Mouse (Mus musculus): ENCODE data around the gene Rasgef1c. TPM values are rescaled to one million over a fixed set of nuclear protein-coding genes. Genes with fewer than 3 reads are reported as not detected.

Rasgef1c gene
- polyA plus RNA-seq, 1 experiment from 2014 or later = 0.11 TPM

DNA sequence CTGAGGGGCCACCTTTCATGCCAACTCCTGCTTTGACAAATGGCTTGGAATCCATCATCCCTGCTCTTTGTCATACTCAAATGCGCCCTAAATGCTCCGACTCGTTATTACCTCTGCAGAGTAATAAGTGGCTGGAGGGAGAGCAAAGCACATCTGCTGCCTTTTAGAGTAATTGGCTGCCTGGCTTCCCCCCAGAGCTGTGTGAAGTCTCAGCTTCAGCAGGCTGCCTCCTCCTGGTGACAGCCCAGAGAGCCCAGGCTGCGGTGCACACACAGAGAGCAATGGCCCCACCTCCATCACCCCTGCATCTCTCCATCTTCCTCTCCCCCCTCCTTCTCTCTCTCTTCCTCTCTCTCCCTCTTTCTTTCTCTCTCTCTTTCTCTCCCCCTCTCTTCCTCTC, 25.5 kb downstream of the Rasgef1c start:
- no peak overlapping the region for H3K27ac ChIP-seq
- no peak; the same call in 1 of the 2 replicates for ATAC-seq (ENCODE audit: insufficient number of reproducible peaks, insufficient read depth, low FRiP score, low TSS enrichment, low read depth)
- WGBS = 7% methylated on average over 4 of the region's 4 CpGs
- no peaks in the 10 kb centered on the region for H3K36me3 ChIP-seq
- H3K9me3 ChIP-seq = no peaks in the 10 kb centered on the region
- peaks cover 4% of the 10 kb centered on the region; the same call in 1 of the 2 replicates for H3K27me3 ChIP-seq
- no peak overlapping the region for H3K9ac ChIP-seq (replicated peaks)
- peaks cover 26% of the 10 kb centered on the region for H3K4me1 ChIP-seq (replicated peaks)
- peak overlapping the region; percentile 32 for H3K4me2 ChIP-seq
- no peak overlapping the region for H3K4me3 ChIP-seq (replicated peaks)

DNA sequence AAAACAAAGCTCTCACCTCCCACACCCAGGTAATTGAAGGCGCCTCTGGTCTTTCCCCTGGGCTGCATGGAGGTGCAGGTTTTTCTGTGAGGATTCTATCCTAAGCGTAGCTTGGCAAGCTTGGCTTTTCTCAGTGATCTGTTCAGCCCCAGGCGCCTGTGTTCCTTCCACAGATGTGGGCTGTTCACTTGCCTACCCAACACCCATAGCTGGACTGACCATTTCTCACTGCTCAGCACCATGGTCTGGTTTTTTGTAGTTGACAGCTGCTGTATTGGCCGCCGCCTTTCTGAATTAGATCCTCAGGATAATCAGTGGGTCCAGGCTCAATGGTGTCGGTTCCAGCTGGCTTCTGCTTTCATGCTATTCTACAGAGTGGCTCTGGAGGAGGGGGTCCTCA, 26.0 kb downstream of the Rasgef1c start:
- H3K4me3 ChIP-seq (replicated peaks) = no peak overlapping the region
- H3K4me2 ChIP-seq = 0 out of 2 replicates have a peak overlapping the region, but pooled peaks have one; percentile 32
- H3K9me3 ChIP-seq = no peaks in the 10 kb centered on the region
- peaks cover 4% of the 10 kb centered on the region; the same call in 1 of the 2 replicates for H3K27me3 ChIP-seq
- no peak overlapping the region for H3K27ac ChIP-seq
- no peak overlapping the region for H3K9ac ChIP-seq (replicated peaks)
- 46% methylated on average over 6 of the region's 6 CpGs for WGBS
- H3K36me3 ChIP-seq = no peaks in the 10 kb centered on the region
- H3K4me1 ChIP-seq (replicated peaks) = peaks cover 26% of the 10 kb centered on the region
- ATAC-seq (ENCODE audit: insufficient number of reproducible peaks, insufficient read depth, low FRiP score, low TSS enrichment, low read depth) = no peak; the same call in 1 of the 2 replicates

DNA sequence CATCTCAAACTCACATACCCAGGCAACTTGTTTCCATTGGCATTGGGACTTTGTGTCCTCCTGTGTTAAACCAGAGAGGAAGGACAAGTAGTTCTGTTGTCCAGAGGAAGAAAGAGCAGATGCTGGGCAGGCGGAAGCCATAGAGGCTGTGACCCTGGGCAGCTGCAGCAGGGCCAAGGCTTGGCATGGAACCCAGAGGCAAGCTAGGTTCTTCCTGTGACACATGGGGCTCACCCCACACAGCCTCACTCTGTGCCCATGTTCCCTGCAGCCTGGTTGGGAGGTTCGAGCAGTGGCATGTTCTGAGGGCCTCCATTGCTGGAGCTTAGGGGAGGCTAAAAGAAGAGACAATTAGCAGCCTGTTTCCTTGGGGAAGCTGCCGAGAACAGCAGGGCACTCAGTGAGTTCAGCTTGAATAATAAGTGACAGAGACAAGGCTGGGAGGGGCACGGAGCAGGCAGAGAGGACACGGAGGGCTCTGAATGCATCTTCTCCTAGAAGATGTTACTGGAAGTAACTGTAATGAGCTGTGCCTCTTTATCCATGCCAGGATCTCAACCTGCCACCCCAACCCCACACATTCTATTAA, 29.5 kb downstream of the Rasgef1c start:
- ATAC-seq (ENCODE audit: insufficient number of reproducible peaks, insufficient read depth, low FRiP score, low TSS enrichment, low read depth) = no peak
- Histone ChIP-seq H3K27ac (no peak overlapping the region), H3K9me3 (no peaks in the 10 kb centered on the region), H3K4me1 (replicated peaks) (peaks cover 26% of the 10 kb centered on the region), H3K27me3 (no peaks in the 10 kb centered on the region), H3K4me3 (replicated peaks) (no peak overlapping the region), H3K4me2 (no peak overlapping the region), H3K36me3 (no peaks in the 10 kb centered on the region), H3K9ac (replicated peaks) (no peak overlapping the region)
- WGBS = 39% methylated on average over 5 of the region's 5 CpGs

DNA sequence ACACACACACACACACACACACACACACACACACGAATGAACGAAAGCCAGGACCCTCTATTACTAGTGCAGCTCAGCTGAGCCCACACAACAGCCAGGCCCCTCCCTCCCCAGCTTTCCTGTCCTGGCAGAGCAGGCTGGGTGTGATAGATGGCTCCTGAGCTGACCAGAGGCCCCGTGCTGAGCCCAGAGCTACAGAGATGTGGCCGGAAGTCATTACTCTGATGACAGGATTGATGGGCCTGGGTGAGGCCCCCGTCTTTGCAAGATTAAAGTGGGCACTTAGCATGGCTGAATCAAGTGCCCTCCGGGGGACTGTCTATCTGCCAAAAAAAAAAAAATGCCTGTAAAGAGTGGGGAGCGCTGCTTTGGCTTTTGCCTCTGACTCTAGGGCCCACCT, 30.2 kb downstream of the Rasgef1c start:
- H3K27ac ChIP-seq = no peak overlapping the region
- H3K9ac ChIP-seq (replicated peaks) = no peak overlapping the region
- peaks cover 19% of the 10 kb centered on the region for H3K4me1 ChIP-seq (replicated peaks)
- no peak overlapping the region for H3K4me2 ChIP-seq
- no peak for ATAC-seq (ENCODE audit: insufficient number of reproducible peaks, insufficient read depth, low FRiP score, low TSS enrichment, low read depth)
- no peaks in the 10 kb centered on the region for H3K36me3 ChIP-seq
- no peaks in the 10 kb centered on the region for H3K9me3 ChIP-seq
- 5% methylated on average over 7 of the region's 7 CpGs for WGBS
- H3K4me3 ChIP-seq (replicated peaks) = no peak overlapping the region
- no peaks in the 10 kb centered on the region for H3K27me3 ChIP-seq

DNA sequence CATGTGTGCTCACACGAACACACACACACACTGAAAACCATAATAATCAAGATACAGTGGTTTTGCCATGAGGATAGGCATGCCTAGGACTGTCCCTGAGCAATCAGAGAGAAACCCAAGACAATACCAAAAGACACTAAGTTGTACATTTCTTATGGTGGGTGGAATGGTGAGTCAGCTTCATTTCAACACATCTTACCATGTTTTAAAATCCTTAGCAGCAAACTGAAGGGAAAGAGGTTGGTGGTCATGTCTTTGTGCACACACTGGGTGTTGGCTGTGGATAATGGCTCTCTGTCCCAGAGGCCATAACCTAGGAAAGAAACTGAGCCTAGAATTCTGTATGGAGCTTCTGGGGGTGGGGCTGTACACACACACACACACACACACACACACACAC, 32.2 kb downstream of the Rasgef1c start:
- ATAC-seq (ENCODE audit: insufficient number of reproducible peaks, insufficient read depth, low FRiP score, low TSS enrichment, low read depth) = no peak
- 71% methylated on average over 1 of the region's 1 CpGs for WGBS
- H3K36me3 ChIP-seq = no peaks in the 10 kb centered on the region
- no peak overlapping the region for H3K9ac ChIP-seq (replicated peaks)
- H3K27ac ChIP-seq = no peak overlapping the region
- no peaks in the 10 kb centered on the region for H3K9me3 ChIP-seq
- no peaks in the 10 kb centered on the region for H3K27me3 ChIP-seq
- H3K4me1 ChIP-seq (replicated peaks) = peaks cover 10% of the 10 kb centered on the region
- no peak overlapping the region for H3K4me3 ChIP-seq (replicated peaks)
- H3K4me2 ChIP-seq = no peak overlapping the region

DNA sequence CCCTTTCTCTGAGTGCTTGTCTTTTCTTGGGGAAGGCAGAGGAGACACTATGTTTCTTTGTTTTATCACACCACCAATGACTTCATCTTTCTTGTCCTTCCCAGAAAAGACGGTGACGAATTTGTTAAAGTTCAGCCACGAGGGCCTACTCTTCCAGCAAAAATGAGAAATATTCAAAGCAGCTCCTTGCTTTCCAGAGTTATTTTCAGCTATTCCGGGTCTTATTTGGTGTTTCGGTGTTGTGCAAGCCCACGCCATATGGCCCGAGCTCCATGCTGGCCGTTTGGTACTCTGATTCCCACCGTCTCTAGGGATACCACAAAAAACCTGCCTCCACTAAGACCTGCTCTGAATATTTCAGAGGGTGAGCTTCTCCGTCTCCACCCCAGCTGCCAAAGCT, 32.7 kb downstream of the Rasgef1c start:
- peaks cover 12% of the 10 kb centered on the region for H3K4me1 ChIP-seq (replicated peaks)
- H3K4me3 ChIP-seq (replicated peaks) = no peak overlapping the region
- no peaks in the 10 kb centered on the region for H3K36me3 ChIP-seq
- no peak overlapping the region for H3K4me2 ChIP-seq
- H3K9ac ChIP-seq (replicated peaks) = no peak overlapping the region
- H3K27ac ChIP-seq = no peak overlapping the region
- no peaks in the 10 kb centered on the region for H3K9me3 ChIP-seq
- no peak for ATAC-seq (ENCODE audit: insufficient number of reproducible peaks, insufficient read depth, low FRiP score, low TSS enrichment, low read depth)
- WGBS = 71% methylated on average over 10 of the region's 10 CpGs
- no peaks in the 10 kb centered on the region for H3K27me3 ChIP-seq

DNA sequence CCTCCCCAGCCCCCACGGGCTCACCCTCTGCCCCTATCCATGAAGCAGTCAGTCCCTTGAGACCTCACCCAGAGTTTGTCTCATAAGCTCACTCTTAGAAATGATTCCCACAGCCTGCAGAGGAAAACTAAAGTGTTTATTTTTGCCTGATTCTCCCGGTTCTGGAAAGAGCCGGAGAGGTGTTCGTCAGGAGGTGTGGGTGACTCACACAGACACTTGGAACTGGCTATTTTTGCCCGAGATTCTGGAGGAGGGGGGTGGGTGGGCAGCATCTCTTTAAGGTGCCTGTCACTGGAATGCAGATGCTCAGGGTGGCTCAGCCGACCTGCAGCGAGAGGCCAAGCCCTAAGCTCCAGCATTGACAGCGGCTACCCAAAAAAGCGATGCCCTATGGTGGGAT, 34.8 kb downstream of the Rasgef1c start:
- Histone ChIP-seq H3K27ac (no peak overlapping the region), H3K4me2 (no peak overlapping the region), H3K27me3 (no peaks in the 10 kb centered on the region), H3K9me3 (no peaks in the 10 kb centered on the region), H3K4me1 (replicated peaks) (peaks cover 9% of the 10 kb centered on the region), H3K9ac (replicated peaks) (no peak overlapping the region), H3K36me3 (no peaks in the 10 kb centered on the region), H3K4me3 (replicated peaks) (no peak overlapping the region)
- WGBS = 72% methylated on average over 9 of the region's 9 CpGs
- no peak for ATAC-seq (ENCODE audit: insufficient number of reproducible peaks, insufficient read depth, low FRiP score, low TSS enrichment, low read depth)

DNA sequence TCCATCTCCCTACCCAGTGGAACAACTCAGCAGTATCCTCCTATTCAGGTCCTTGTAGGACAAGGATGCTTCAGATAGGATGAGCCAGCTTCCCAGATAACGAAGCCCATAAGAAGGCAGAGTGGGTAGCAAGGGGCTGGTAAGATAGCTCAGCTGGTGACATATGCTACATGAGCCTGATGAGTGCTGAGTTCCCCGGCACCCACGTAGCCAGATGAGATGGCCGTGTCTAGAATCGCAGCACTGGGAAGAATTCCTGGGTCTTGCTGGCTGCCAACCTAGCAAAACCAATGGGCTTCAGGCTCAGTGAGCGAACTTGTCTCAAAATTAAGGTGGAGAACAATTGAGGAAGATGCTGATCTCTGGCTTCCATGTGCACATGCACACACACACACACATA, 36.1 kb downstream of the Rasgef1c start:
- H3K36me3 ChIP-seq = no peaks in the 10 kb centered on the region
- no peaks in the 10 kb centered on the region for H3K27me3 ChIP-seq
- no peak overlapping the region for H3K27ac ChIP-seq
- no peaks in the 10 kb centered on the region for H3K9me3 ChIP-seq
- H3K4me1 ChIP-seq (replicated peaks) = peaks cover 4% of the 10 kb centered on the region; the same call in 1 of the 2 replicates
- no peak overlapping the region for H3K9ac ChIP-seq (replicated peaks)
- 88% methylated on average over 6 of the region's 6 CpGs for WGBS
- no peak overlapping the region for H3K4me3 ChIP-seq (replicated peaks)
- no peak for ATAC-seq (ENCODE audit: insufficient number of reproducible peaks, insufficient read depth, low FRiP score, low TSS enrichment, low read depth)
- no peak overlapping the region for H3K4me2 ChIP-seq

DNA sequence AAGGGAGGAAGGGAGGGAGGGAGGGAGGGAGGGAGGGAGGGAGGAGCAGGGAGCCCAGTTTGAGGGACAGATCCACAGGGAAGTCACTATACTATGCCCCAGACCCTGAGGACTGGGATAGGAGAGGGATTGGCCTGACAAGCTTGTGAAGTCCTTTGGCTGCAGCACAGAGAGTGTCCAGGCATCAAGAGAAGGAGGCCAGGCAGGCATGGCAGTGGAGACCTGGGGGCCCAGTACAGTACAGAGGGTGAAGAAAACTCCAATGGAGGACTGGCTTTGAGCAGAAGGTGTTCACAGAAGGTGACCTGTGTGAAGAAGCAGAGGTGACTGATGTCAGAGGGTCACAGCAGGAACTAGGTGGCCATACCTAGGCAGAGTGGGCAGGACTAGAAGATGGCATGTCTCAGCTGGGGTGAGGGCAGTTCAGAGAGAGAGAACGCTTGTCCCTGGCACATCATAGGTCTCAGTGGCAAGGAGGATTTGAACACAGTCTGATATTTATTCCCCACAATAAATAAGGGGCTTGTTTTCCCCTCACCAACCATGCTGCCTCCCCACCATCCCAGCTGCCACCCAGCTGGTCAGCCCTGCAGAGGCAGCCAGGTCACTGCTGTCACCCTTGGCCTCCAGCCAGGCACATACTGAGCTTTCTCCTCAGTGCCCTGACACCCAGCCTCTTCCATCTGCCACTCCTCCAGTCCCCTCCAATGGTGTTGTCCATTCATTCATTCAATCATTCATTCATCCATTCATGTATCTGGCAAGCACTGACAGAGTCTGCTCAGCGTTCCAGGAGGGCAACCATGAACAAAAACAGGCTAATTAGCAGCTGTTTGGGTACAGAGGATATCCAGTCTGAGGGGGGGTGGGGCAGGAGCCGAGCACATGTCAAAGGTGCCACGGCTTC, 36.9 kb downstream of the Rasgef1c start:
- Histone ChIP-seq H3K4me2 (no peak overlapping the region), H3K9me3 (no peaks in the 10 kb centered on the region), H3K4me1 (replicated peaks) (peaks cover 4% of the 10 kb centered on the region; the same call in 1 of the 2 replicates), H3K9ac (replicated peaks) (no peak overlapping the region), H3K27me3 (no peaks in the 10 kb centered on the region), H3K36me3 (no peaks in the 10 kb centered on the region), H3K27ac (no peak overlapping the region), H3K4me3 (replicated peaks) (no peak overlapping the region)
- ATAC-seq (ENCODE audit: insufficient number of reproducible peaks, insufficient read depth, low FRiP score, low TSS enrichment, low read depth) = no peak
- WGBS = 51% methylated on average over 4 of the region's 4 CpGs

DNA sequence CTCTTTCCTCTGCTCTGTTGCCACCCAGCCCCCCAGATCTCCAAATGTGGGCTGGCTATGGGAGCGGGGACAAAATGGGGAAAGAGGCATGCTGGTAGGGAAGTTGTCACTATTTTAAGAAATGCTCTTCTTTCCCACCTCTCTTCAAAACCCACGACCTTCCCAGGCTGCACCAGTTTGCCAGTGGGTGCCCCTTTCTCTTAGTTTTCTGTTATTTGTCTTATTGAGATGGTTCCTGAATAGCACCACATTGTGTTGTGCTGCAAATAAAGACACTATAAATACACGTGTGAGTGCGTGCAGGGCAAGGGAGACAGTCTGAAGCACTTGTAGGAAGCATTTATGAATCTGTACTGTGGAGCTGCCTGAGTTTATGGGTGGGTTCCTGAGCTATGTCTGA, 41.2 kb downstream of the Rasgef1c start:
- Histone ChIP-seq H3K27ac (no peak overlapping the region), H3K4me1 (replicated peaks) (peaks cover 4% of the 10 kb centered on the region; the same call in 1 of the 2 replicates), H3K36me3 (no peaks in the 10 kb centered on the region), H3K9ac (replicated peaks) (no peak overlapping the region), H3K9me3 (no peaks in the 10 kb centered on the region; the same call in 1 of the 2 replicates), H3K27me3 (no peaks in the 10 kb centered on the region), H3K4me3 (replicated peaks) (no peak overlapping the region), H3K4me2 (no peak overlapping the region)
- ATAC-seq (ENCODE audit: insufficient number of reproducible peaks, insufficient read depth, low FRiP score, low TSS enrichment, low read depth) = no peak
- WGBS = 65% methylated on average over 4 of the region's 4 CpGs

DNA sequence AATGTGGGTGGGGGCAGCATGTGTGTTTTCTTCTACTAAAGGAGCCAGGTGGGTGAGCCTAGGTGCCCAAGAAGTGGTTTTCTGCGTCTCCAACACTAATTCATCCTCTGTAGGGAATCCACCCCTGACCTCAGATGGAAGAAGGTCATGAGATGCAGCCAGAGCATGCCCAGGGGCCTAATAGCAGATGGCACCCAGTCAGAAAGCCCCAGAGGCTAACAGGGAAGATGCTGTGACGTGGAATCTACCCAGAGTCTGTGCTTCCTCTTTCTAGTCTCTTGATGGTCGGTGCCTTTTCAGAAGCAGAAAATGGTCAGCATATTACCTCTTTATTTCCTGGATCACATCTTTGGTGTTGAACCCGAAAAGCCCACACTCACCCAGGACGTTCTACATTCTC, 42.3 kb downstream of the Rasgef1c start:
- no peak for ATAC-seq (ENCODE audit: insufficient number of reproducible peaks, insufficient read depth, low FRiP score, low TSS enrichment, low read depth)
- Histone ChIP-seq H3K27me3 (no peaks in the 10 kb centered on the region), H3K4me1 (replicated peaks) (peaks cover 1% of the 10 kb centered on the region; the same call in 1 of the 2 replicates), H3K4me2 (no peak overlapping the region), H3K36me3 (no peaks in the 10 kb centered on the region), H3K9ac (replicated peaks) (no peak overlapping the region), H3K9me3 (no peaks in the 10 kb centered on the region; the same call in 1 of the 2 replicates), H3K27ac (no peak overlapping the region), H3K4me3 (replicated peaks) (no peak overlapping the region)
- 75% methylated on average over 5 of the region's 5 CpGs for WGBS
